Mouse (Mus musculus): ENCODE measurements at regions not wholly inside any gene's neighbourhood (a gene's known extent, or its start where the extent isn't known, plus 50 kb on each side); places are given as distances from the start of the nearest gene placed in this dataset.

DNA sequence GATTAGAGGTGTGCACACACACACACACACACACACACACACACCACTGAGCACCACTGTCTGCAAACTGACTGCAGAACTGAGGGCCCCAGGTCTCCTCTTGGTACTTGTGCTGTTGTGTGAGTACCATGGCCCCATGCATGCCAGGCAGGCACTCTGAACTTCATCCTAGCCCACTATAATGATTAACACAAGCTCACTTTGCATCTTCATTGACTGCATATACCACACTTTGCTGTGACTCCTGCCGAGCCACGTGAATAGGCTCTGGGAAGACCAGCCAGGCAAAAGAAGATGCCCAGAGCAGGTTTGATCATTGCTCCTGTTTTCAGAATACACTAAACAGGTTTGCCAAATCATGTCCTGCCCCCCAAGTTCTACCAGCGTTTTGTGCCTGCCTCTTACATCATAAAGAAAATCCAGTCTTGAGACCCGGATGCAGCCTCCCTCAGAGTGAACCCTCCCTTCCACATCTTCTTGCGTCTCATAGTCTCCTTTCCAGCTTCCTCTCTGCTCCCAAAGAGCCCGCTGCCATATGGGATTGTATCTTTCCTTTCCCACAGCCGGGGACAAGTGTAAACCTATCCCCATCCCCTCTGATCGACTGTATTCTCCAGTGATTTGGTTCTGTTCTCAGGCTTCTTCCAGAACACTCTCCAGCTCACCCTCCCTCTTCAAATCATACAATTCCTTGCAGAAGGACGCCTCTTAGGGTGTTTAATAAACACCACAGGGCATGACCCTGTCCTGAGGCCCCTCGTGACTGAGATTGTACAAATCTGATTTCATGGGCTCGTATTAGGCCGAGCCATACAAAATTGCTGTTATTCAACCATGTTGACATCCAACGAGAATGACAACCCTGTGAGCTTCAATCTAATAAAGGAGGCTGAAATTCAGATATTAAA, 215.6 kb upstream of the Jarid2 start:
- ATAC-seq: no peak
- DNase-seq (ENCODE audit: low spot score): no peak
- Histone ChIP-seq H3K9me3 (replicated peaks; ENCODE audit: control insufficient read depth, low read length) (no peaks in the 10 kb centered on the region), H3K27me3 (replicated peaks; ENCODE audit: control insufficient read depth, insufficient read depth, low read length) (no peaks in the 10 kb centered on the region), H3K9ac (ENCODE audit: low read length) (no peak overlapping the region), H3K27ac (ENCODE audit: low read depth, low read length) (no peak overlapping the region), H3K36me3 (ENCODE audit: control insufficient read depth, insufficient read depth, low read length) (no peaks in the 10 kb centered on the region), H3K4me3 (ENCODE audit: low read depth, low read length) (no peak overlapping the region), H3K4me1 (ENCODE audit: control insufficient read depth, insufficient read depth, low read length) (no peaks in the 10 kb centered on the region), H3K4me2 (ENCODE audit: low read length) (no peak overlapping the region)
- WGBS: 69% methylated on average over 13 of the region's 13 CpGs

DNA sequence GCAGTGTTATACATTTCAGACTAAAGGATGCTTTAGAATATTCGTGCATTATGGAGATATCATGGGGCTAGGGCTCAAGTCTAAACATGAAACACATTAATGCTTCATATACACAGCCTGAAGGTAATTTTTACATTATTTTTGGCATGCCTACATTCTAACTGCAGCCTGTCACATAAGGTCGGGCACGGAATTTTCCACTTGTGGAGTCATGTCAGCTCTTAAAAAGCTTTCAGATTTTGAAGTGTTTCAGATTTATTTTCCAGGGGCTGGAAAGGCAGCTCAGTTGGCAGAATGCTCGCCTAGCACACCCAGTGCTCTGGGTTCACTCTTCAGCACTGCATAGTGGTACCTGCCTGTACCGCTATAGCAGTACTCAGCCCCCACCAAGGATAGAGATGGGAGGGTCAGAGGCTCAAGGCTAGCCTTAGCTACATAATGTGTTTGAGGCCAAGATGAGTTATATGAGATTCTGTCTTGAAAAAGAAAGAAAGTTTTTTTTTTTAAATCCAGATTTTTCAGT, 214.6 kb upstream of the Jarid2 start:
- Histone ChIP-seq H3K27me3 (replicated peaks; ENCODE audit: control insufficient read depth, insufficient read depth, low read length) (no peaks in the 10 kb centered on the region), H3K9me3 (replicated peaks; ENCODE audit: control insufficient read depth, low read length) (no peaks in the 10 kb centered on the region), H3K36me3 (ENCODE audit: control insufficient read depth, insufficient read depth, low read length) (no peaks in the 10 kb centered on the region), H3K27ac (ENCODE audit: low read depth, low read length) (no peak overlapping the region), H3K4me2 (ENCODE audit: low read length) (no peak overlapping the region), H3K4me3 (ENCODE audit: low read depth, low read length) (no peak overlapping the region), H3K4me1 (ENCODE audit: control insufficient read depth, insufficient read depth, low read length) (no peaks in the 10 kb centered on the region), H3K9ac (ENCODE audit: low read length) (no peak overlapping the region)
- ATAC-seq: no peak
- WGBS: 80% methylated on average over 5 of the region's 5 CpGs
- DNase-seq (ENCODE audit: low spot score): no peak

- H3K4me1 ChIP-seq (ENCODE audit: control insufficient read depth, insufficient read depth, low read length): no peaks in the 10 kb centered on the region
- H3K4me3 ChIP-seq (ENCODE audit: low read depth, low read length): no peak overlapping the region
- DNase-seq (ENCODE audit: low spot score): no peak
- no peak for ATAC-seq
- no peaks in the 10 kb centered on the region for H3K9me3 ChIP-seq (replicated peaks; ENCODE audit: control insufficient read depth, low read length)
- H3K9ac ChIP-seq (ENCODE audit: low read length): no peak overlapping the region
- H3K4me2 ChIP-seq (ENCODE audit: low read length): no peak overlapping the region
- no peak overlapping the region for H3K27ac ChIP-seq (ENCODE audit: low read depth, low read length)
- 61% methylated on average over 4 of the region's 4 CpGs for WGBS
- H3K36me3 ChIP-seq (ENCODE audit: control insufficient read depth, insufficient read depth, low read length): no peaks in the 10 kb centered on the region
- H3K27me3 ChIP-seq (replicated peaks; ENCODE audit: control insufficient read depth, insufficient read depth, low read length): no peaks in the 10 kb centered on the region
Observed at GRCm38 (mm10) chr13:44516863-44517262, 212.4 kb upstream of the Jarid2 start.

- H3K27ac ChIP-seq (ENCODE audit: low read depth, low read length): no peak overlapping the region
- H3K36me3 ChIP-seq (ENCODE audit: control insufficient read depth, insufficient read depth, low read length): no peaks in the 10 kb centered on the region
- DNase-seq (ENCODE audit: low spot score) (no peak), ATAC-seq (no peak)
- H3K9ac ChIP-seq (ENCODE audit: low read length): no peak overlapping the region
- no peaks in the 10 kb centered on the region for H3K27me3 ChIP-seq (replicated peaks; ENCODE audit: control insufficient read depth, insufficient read depth, low read length)
- H3K4me2 ChIP-seq (ENCODE audit: low read length): no peak overlapping the region
- H3K4me3 ChIP-seq (ENCODE audit: low read depth, low read length): no peak overlapping the region
- H3K4me1 ChIP-seq (ENCODE audit: control insufficient read depth, insufficient read depth, low read length): no peaks in the 10 kb centered on the region
- no peaks in the 10 kb centered on the region for H3K9me3 ChIP-seq (replicated peaks; ENCODE audit: control insufficient read depth, low read length)
- WGBS: 87% methylated on average over 9 of the region's 9 CpGs
Observed at GRCm38 (mm10) chr13:44517312-44517711, 212.0 kb upstream of the Jarid2 start.

DNA sequence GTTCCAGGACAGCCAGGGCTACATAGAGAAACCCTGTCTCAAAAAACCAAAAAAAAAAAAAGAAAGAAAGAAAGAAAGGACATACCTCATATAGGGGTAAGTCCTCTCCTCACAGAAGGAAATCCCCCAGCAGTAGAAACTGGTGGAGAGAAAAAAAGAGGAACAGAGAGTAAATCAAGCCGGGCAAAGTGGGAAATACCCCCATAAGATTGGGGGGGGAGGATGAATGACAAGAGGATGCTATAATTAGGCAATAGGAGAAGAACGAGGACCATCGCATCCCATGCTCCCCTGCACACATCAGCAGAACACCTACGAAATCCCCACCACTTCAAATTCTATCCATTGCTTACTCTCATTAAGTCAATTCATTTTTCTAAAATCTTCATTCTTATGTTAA, 211.1 kb upstream of the Jarid2 start:
- Histone ChIP-seq H3K4me2 (ENCODE audit: low read length) (no peak overlapping the region), H3K27ac (ENCODE audit: low read depth, low read length) (no peak overlapping the region), H3K4me3 (ENCODE audit: low read depth, low read length) (no peak overlapping the region), H3K4me1 (ENCODE audit: control insufficient read depth, insufficient read depth, low read length) (no peaks in the 10 kb centered on the region), H3K36me3 (ENCODE audit: control insufficient read depth, insufficient read depth, low read length) (no peaks in the 10 kb centered on the region), H3K27me3 (replicated peaks; ENCODE audit: control insufficient read depth, insufficient read depth, low read length) (no peaks in the 10 kb centered on the region), H3K9ac (ENCODE audit: low read length) (no peak overlapping the region), H3K9me3 (replicated peaks; ENCODE audit: control insufficient read depth, low read length) (no peaks in the 10 kb centered on the region)
- 90% methylated on average over 4 of the region's 4 CpGs for WGBS
- DNase-seq (ENCODE audit: low spot score) (no peak), ATAC-seq (no peak)

GRCm38 (mm10) chr13:44523516-44523915, 205.8 kb upstream of the Jarid2 start:
- no peak overlapping the region for H3K27ac ChIP-seq (ENCODE audit: low read depth, low read length)
- H3K4me2 ChIP-seq (ENCODE audit: low read length): no peak overlapping the region
- no peaks in the 10 kb centered on the region for H3K27me3 ChIP-seq (replicated peaks; ENCODE audit: control insufficient read depth, insufficient read depth, low read length)
- WGBS: 82% methylated on average over 4 of the region's 4 CpGs
- H3K4me1 ChIP-seq (ENCODE audit: control insufficient read depth, insufficient read depth, low read length): no peaks in the 10 kb centered on the region
- no peaks in the 10 kb centered on the region for H3K9me3 ChIP-seq (replicated peaks; ENCODE audit: control insufficient read depth, low read length)
- no peak for DNase-seq (ENCODE audit: low spot score)
- H3K9ac ChIP-seq (ENCODE audit: low read length): no peak overlapping the region
- H3K36me3 ChIP-seq (ENCODE audit: control insufficient read depth, insufficient read depth, low read length): no peaks in the 10 kb centered on the region
- H3K4me3 ChIP-seq (ENCODE audit: low read depth, low read length): no peak overlapping the region
- ATAC-seq: no peak

- no peak overlapping the region for H3K9ac ChIP-seq (ENCODE audit: low read length)
- WGBS: 92% methylated on average over 9 of the region's 9 CpGs
- H3K4me2 ChIP-seq (ENCODE audit: low read length): no peak overlapping the region
- no peaks in the 10 kb centered on the region for H3K9me3 ChIP-seq (replicated peaks; ENCODE audit: control insufficient read depth, low read length)
- ATAC-seq (no peak), DNase-seq (ENCODE audit: low spot score) (no peak)
- no peaks in the 10 kb centered on the region for H3K4me1 ChIP-seq (ENCODE audit: control insufficient read depth, insufficient read depth, low read length)
- no peak overlapping the region for H3K4me3 ChIP-seq (ENCODE audit: low read depth, low read length)
- H3K36me3 ChIP-seq (ENCODE audit: control insufficient read depth, insufficient read depth, low read length): no peaks in the 10 kb centered on the region
- H3K27me3 ChIP-seq (replicated peaks; ENCODE audit: control insufficient read depth, insufficient read depth, low read length): no peaks in the 10 kb centered on the region
- no peak overlapping the region for H3K27ac ChIP-seq (ENCODE audit: low read depth, low read length)
Observed at GRCm38 (mm10) chr13:44530867-44531564, 198.3 kb upstream of the Jarid2 start.

- DNase-seq (ENCODE audit: low spot score) (no peak), ATAC-seq (no peak)
- no peak overlapping the region for H3K4me2 ChIP-seq (ENCODE audit: low read length)
- H3K27me3 ChIP-seq (replicated peaks; ENCODE audit: control insufficient read depth, insufficient read depth, low read length): no peaks in the 10 kb centered on the region
- no peak overlapping the region for H3K27ac ChIP-seq (ENCODE audit: low read depth, low read length)
- H3K4me1 ChIP-seq (ENCODE audit: control insufficient read depth, insufficient read depth, low read length): no peaks in the 10 kb centered on the region
- no peak overlapping the region for H3K4me3 ChIP-seq (ENCODE audit: low read depth, low read length)
- H3K9me3 ChIP-seq (replicated peaks; ENCODE audit: control insufficient read depth, low read length): no peaks in the 10 kb centered on the region
- H3K36me3 ChIP-seq (ENCODE audit: control insufficient read depth, insufficient read depth, low read length): no peaks in the 10 kb centered on the region
- H3K9ac ChIP-seq (ENCODE audit: low read length): no peak overlapping the region
- 91% methylated on average over 11 of the region's 11 CpGs for WGBS
Observed at GRCm38 (mm10) chr13:44532631-44533180, 196.6 kb upstream of the Jarid2 start.
